In the genomic region with DNA sequence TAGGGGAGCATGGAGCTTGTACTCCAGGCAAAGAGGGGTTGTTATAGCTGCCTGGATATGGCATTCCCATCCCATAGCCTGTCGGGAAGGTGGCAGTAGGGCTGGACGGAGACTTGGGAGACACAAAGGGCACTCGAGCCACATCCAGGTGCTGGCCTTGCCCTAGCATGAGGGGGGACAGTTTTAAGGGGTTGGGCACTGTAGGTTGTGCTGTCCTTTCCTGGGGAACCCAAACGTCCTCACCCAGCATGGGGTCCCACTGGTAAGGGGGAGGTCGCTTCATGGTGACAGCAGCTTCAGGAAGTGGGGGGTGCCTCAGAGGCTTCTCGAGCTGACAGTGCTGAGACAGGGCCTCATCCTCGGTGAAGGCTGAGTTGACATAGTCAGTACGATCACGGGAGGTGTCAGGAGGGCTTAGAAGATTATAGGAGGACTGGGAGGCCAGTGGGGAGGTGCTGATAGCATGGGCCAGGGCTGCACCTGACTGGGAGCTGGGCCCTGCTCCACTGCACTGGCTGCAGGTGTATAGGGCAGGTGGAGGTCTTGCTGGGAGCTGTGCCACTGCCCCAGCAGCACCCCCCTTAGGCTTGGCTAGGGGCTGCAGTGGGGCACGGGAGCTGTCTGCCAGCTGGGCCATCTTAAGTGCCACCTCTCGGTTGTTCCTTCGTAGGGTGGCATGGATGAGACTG, we compare ENCODE assay signal across 7 mouse cellular contexts. TPM values are rescaled to one million over a fixed set of nuclear protein-coding genes. Genes with fewer than 3 reads are reported as not detected.
DNase-seq lines count a peak whose midpoint lies in the region; ATAC-seq and TF ChIP-seq lines count a peak whose summit lies in the region.
"Not testable (repeated sequence)": the region's sequence is repeated elsewhere in the genome, so short reads cannot be mapped to it uniquely, and the experiment has no call there.

No protein-coding gene starts in this region.

- H3K36me3 ChIP-seq in embryonic facial prominence, embryonic 12.5 days; heart, embryonic 11.5 days (ENCODE audit: control insufficient read depth, insufficient read depth, low read length); hindbrain, embryonic 12.5 days; hindbrain, postnatal 0 days (ENCODE audit: insufficient read depth, low read length); limb, embryonic 12.5 days; midbrain, embryonic 11.5 days (ENCODE audit: control insufficient read depth, insufficient read depth, low read length): not testable (repeated sequence)

- H3K27ac ChIP-seq in embryonic facial prominence, embryonic 12.5 days; heart, embryonic 11.5 days (ENCODE audit: low read depth, low read length); hindbrain, embryonic 12.5 days; hindbrain, postnatal 0 days; limb, embryonic 12.5 days; midbrain, embryonic 11.5 days (ENCODE audit: low read depth, low read length): not testable (repeated sequence)

- H3K9ac ChIP-seq in embryonic facial prominence, embryonic 12.5 days; heart, embryonic 11.5 days (ENCODE audit: low read depth, low read length); hindbrain, embryonic 12.5 days; hindbrain, postnatal 0 days (replicated peaks; ENCODE audit: low read length); limb, embryonic 12.5 days (replicated peaks); midbrain, embryonic 11.5 days (ENCODE audit: low read length): not testable (repeated sequence)

- not testable (repeated sequence) for H3K9me3 ChIP-seq in embryonic facial prominence, embryonic 12.5 days; heart, embryonic 11.5 days (replicated peaks; ENCODE audit: control insufficient read depth, low read length); hindbrain, embryonic 12.5 days (replicated peaks); hindbrain, postnatal 0 days (ENCODE audit: low read length); limb, embryonic 12.5 days; midbrain, embryonic 11.5 days (ENCODE audit: control insufficient read depth, low read length)

- peak; percentile 67; the same call in 1 of the 2 replicates for ATAC-seq in embryonic facial prominence, embryonic 12.5 days (ENCODE audit: insufficient number of reproducible peaks, insufficient read depth, low FRiP score, low TSS enrichment)
- ATAC-seq in heart, embryonic 11.5 days (replicated peaks; ENCODE audit: insufficient number of reproducible peaks, low FRiP score, low TSS enrichment), result peak; percentile 52; the same call in 1 of the 2 replicates
- peak; percentile 35; the same call in 1 of the 2 replicates for ATAC-seq in hindbrain, embryonic 12.5 days (ENCODE audit: low FRiP score)
- peak; percentile 40; the same call in 1 of the 2 replicates for ATAC-seq in hindbrain, postnatal 0 days
- ATAC-seq in limb, embryonic 12.5 days (ENCODE audit: insufficient number of reproducible peaks, insufficient read depth, low FRiP score, low TSS enrichment, low read depth), result peak; percentile 52; the same call in 1 of the 2 replicates
- ATAC-seq in midbrain, embryonic 11.5 days (ENCODE audit: low FRiP score), result 0 out of 2 replicates have a peak, but pooled peaks have one; percentile 19
- ATAC-seq in neutrophil, adult 5-6 weeks (ENCODE audit: extremely low read depth, insufficient number of reproducible peaks, low FRiP score, poor library complexity, severe bottlenecking), result peak; percentile 14; the same call in 1 of the 2 replicates

- not testable (repeated sequence) for H3K4me2 ChIP-seq in embryonic facial prominence, embryonic 12.5 days (replicated peaks); heart, embryonic 11.5 days; hindbrain, embryonic 12.5 days (replicated peaks); hindbrain, postnatal 0 days (ENCODE audit: low read depth, low read length); limb, embryonic 12.5 days; midbrain, embryonic 11.5 days

- not testable (repeated sequence) for H3K4me3 ChIP-seq in embryonic facial prominence, embryonic 12.5 days; heart, embryonic 11.5 days (ENCODE audit: low read depth, low read length); hindbrain, embryonic 12.5 days; hindbrain, postnatal 0 days (ENCODE audit: low read length); limb, embryonic 12.5 days (replicated peaks); midbrain, embryonic 11.5 days (ENCODE audit: low read depth, low read length)

- no CpG with 5 or more reads among the region's 12 CpGs for WGBS in embryonic facial prominence, embryonic 12.5 days
- WGBS in heart, embryonic 11.5 days (ENCODE audit: insufficient replicate concordance), result no CpG with 5 or more reads among the region's 12 CpGs
- 100% methylated on average over 1 of the region's 12 CpGs for WGBS in hindbrain, embryonic 12.5 days
- WGBS in hindbrain, postnatal 0 days, result no CpG with 5 or more reads among the region's 12 CpGs
- 100% methylated on average over 1 of the region's 12 CpGs for WGBS in limb, embryonic 12.5 days
- WGBS in midbrain, embryonic 11.5 days, result no CpG with 5 or more reads among the region's 12 CpGs

- H3K27me3 ChIP-seq in embryonic facial prominence, embryonic 12.5 days; heart, embryonic 11.5 days (ENCODE audit: control insufficient read depth, insufficient read depth, low read length); hindbrain, embryonic 12.5 days; hindbrain, postnatal 0 days (ENCODE audit: insufficient read depth, low read length); limb, embryonic 12.5 days; midbrain, embryonic 11.5 days (ENCODE audit: control insufficient read depth, insufficient read depth, low read length): not testable (repeated sequence)

- H3K4me1 ChIP-seq in embryonic facial prominence, embryonic 12.5 days; heart, embryonic 11.5 days (ENCODE audit: control insufficient read depth, insufficient read depth, low read length); hindbrain, embryonic 12.5 days; hindbrain, postnatal 0 days (ENCODE audit: insufficient read depth, low read length); limb, embryonic 12.5 days (replicated peaks); midbrain, embryonic 11.5 days (ENCODE audit: control insufficient read depth, insufficient read depth, low read length): not testable (repeated sequence)

- not testable (repeated sequence) for TF ChIP-seq CTCF in hindbrain, postnatal 0 days (IDR thresholded peaks at IDR 0.05; ENCODE audit: low read depth)

- DNase-seq in hindbrain, postnatal 0 days (ENCODE audit: low spot score); midbrain, embryonic 11.5 days (ENCODE audit: low spot score, missing footprints): not testable (repeated sequence)

RNA-seq across cellular contexts. Expression of a gene that starts 25.4 kb away (rescaled TPM):
- 21.8 and 23.5 TPM in 2 replicates for polyA plus RNA-seq in embryonic facial prominence, embryonic 12.5 days (2016; fragmentation: Nextera tagmentation; extraction: Ambion mirVana)
- 14.5 and 15.1 TPM in 2 replicates for polyA plus RNA-seq in heart, embryonic 11.5 days (2014; fragmentation: Nextera tagmentation; extraction: Ambion mirVana)
- polyA plus RNA-seq in hindbrain, embryonic 12.5 days (2016; fragmentation: Nextera tagmentation; extraction: Ambion mirVana), result 35.5 and 39.7 TPM in 2 replicates
- 23.2 and 28.8 TPM in 2 replicates for total RNA-seq in hindbrain, postnatal 0 days (2014; rRNA removed)
- polyA plus RNA-seq in hindbrain, postnatal 0 days (2015; fragmentation: Nextera tagmentation; extraction: Ambion mirVana), result 40.4 and 42.6 TPM in 2 replicates
- 22.1 and 24.3 TPM in 2 replicates for polyA plus RNA-seq in limb, embryonic 12.5 days (2016; fragmentation: Nextera tagmentation; extraction: Ambion mirVana)
- 32.0 and 32.1 TPM in 2 replicates for polyA plus RNA-seq in midbrain, embryonic 11.5 days (2014; fragmentation: Nextera tagmentation; extraction: Ambion mirVana)
- total RNA-seq in neutrophil, adult 5-6 weeks (2017), result 5.7 and 6.1 TPM in 2 replicates

Comparison
In these comparisons a context has a peak if more than half of its experiments do, and no peak if none do; other contexts are left out.
1. ATAC-seq: peak in every context shown above with its lines; median percentile 67 in embryonic facial prominence, embryonic 12.5 days; 52 in heart, embryonic 11.5 days; 52 in limb, embryonic 12.5 days; 40 in hindbrain, postnatal 0 days; 35 in hindbrain, embryonic 12.5 days; 19 in midbrain, embryonic 11.5 days; 14 in neutrophil, adult 5-6 weeks.